Mouse (Mus musculus) lung, postnatal 36 days (tissue): Measurements from ENCODE around the gene Uso1.
A peak's percentile ranks its signal among the peaks of the same experiment; 100 is the strongest.

ENCODE experiments used
- DNase-seq: peaks from one replicate; pipeline ENCODE4 v3.0.0; 2022; ENCODE audit warnings: mixed read lengths

Uso1 gene

DNA sequence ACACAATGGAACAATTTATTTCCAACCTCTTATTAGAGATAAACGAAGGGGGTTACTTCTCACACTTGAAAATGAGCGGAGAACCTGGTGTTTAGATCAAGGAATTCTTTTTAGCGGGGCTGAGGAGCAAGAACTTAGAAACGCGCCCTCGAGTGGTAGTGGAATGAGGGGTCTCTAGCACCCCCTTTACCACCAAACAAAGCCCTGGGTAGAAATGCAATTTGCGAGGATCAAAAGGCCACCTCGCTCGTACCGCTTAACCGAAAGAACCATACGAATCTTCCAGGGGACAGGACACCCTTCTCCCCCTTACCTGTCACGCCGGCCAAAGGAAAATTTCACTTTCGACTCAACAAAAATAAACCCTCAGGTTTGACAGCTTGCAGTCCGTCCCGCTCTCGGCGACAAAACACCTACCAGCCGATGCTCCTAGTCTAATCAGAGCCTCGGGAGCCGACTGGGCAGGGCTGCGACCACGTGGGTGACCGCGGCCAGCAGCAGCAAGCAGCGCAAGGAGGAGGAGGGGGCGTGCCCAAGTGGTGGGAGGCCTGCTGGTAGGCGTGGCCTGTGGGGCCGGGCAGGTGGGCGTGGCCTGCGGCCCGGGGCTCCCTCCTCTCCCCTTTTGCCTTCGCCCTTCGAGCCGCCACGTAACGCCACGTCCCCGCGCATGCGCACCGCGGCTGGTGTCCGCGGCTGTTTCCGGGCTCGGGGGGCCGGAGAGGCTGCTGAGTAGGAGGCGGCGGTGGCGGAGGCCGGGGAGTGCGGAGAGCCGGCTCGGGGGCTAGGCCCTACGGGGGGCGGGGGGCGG is at the start of gene Uso1:
Gene Uso1, plus strand, starts transcription at position 700 of the 808 bp plus-strand sequence.
- peak; percentile 99 for DNase-seq

- DNase-seq, result peak; percentile 32
These were observed 44.3 kb upstream of the Uso1 start for GRCm38 (mm10) chr5:92093263-92094061.

GRCm38 (mm10) chr5:92094062-92094415 is 43.7 kb upstream of the Uso1 start:
- no peak for DNase-seq

- no peak for DNase-seq
These were observed 41.0 kb upstream of the Uso1 start for GRCm38 (mm10) chr5:92096786-92097185.

DNA sequence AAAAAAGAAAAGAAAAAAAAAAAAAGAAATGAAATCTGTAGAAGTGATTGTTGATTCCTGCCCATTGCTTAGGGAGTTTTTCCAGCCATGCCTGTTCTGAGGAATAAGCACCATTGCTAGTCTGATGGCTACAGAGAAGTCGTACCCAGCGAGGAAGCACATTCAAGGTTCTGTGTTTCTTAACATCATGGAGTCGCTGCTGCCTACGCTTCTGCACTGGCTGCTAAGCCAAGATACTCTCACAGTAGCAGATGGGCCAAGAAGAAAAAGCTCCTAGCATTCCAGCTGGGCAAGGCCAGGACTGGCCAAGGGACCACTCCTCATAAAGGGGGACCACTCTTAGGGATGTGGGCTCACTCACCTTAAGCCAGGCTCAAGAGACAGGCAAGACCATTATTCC is 40.0 kb upstream of the Uso1 start:
- no peak for DNase-seq

GRCm38 (mm10) chr5:92098351-92099109 is 39.2 kb upstream of the Uso1 start:
- no peak for DNase-seq

DNA sequence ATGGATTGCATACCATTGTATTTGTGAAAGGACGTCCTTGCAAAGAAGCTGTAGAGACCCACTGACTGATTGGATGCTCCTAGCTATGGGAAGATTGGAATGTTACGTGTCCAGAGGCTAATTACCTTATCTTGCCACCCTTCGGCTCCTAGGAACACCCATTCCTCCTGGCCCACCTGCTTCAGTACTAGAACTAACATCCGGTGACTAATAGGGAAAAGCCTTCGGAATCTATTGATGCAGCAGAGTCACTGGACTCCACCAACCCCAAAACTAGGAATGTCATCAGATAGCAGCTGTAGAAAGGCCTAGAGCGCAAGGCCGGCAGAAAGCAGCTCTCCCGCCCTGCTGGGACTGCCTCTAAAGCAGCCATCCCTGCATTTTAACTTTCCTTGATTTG is 36.1 kb upstream of the Uso1 start:
- DNase-seq, result no peak

DNA sequence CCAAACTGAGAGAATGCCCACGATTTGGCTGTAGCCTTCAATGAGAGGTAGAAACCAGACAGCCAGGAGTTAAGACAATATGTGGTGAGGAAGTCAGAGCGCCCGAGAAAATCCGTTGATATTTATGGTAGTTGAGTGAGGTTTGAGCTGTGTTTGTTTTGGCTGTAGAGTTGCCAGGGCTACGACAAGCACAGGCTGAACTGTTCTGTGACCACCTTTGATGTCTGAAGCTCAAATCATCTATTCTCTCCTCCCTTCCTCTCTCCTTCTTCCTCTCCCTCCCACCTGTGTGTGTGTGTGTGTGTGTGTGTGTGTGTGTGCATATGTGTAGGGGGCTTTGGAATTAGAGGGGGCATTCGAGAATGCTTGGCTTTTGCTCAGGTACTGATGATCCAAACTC is 34.7 kb upstream of the Uso1 start:
- peak; percentile 32 for DNase-seq

- no peak for DNase-seq
These were observed 33.8 kb upstream of the Uso1 start for GRCm38 (mm10) chr5:92103816-92104415.

DNA sequence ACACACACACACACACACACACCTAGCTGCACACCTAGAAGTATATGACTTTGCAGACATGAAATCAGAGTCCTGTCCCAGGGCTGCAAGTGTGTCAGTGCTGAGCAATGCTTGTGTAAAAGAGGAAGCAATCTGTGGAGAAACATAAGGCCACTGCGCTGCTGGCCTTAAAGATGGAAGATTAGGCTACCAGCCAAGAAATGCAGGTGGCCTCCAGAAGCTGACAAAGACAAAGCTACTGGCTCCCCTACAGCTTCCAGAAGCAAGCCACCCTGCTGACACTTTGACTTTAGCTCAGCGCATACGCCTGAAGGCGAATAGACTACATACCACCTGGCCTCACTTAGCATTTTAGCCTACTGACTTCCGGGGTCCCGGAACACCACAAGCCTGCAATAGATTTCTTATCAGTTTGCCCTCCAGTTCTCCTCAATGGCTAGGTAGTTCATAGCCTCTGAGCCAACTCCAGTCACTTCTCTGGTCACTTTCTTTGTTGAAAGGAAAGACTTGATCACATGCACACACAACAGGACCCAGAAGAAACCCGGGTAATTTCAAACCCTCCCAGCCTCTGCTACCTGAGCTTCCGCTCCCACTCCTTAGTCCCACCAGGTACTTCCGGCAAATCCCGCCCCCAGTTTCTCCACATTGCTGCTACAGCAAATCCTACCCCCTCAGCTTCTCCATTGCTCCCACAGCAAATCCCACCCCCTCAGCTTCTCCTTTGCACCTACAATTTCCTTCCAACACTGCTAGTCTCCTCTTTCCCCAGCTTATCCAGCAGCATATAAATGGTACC is 31.2 kb upstream of the Uso1 start:
- peak; percentile 26 for DNase-seq

GRCm38 (mm10) chr5:92107282-92107681 is 30.5 kb upstream of the Uso1 start:
- no peak for DNase-seq

GRCm38 (mm10) chr5:92110818-92111355 is 26.9 kb upstream of the Uso1 start:
- DNase-seq, result peak; percentile 27

DNA sequence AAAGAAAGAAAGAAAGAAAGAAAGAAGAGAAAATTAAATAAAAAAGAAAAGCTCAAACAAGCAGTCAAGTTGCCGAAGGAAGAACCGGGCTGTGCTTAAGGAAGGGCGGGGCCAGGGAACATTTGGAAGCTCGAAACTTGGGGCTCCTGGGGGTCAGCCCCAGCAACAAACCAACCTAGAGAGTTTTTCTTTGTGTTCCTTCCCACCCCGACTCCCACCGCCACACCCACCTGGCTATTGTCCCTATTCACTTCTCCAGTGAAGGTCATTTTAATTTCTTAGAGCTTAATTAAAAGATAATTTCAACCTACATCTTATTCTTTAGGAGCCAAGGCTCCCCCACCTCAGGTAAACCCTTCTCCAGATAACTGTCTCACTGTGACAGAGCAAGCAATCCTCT is 25.6 kb upstream of the Uso1 start:
- DNase-seq, result no peak

- no peak for DNase-seq
These were observed 25.2 kb upstream of the Uso1 start for GRCm38 (mm10) chr5:92112585-92112984.

DNA sequence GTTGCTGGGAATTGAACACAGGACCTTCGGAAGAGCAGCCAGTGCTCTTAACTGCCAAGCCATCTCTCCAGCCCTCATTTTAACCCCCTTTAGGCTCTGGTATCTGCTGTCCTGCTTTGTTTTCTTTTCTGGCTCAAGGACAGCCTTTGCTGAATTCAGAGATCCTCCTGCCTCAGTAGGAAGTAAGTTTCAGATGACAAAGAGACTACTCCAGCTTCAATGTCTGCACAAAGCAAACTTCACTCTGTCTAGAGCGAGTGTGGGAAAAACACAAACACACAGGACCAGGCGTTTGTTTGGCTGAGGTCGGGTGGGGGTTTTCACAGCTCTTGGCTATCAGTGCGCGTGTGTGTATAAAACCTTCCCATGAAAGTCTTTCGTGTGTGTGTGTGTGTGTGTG is 24.3 kb upstream of the Uso1 start:
- DNase-seq, result no peak

GRCm38 (mm10) chr5:92114223-92114622 is 23.5 kb upstream of the Uso1 start:
- no peak for DNase-seq

- no peak for DNase-seq
These were observed 22.8 kb upstream of the Uso1 start for GRCm38 (mm10) chr5:92114939-92115338.

- DNase-seq, result peak; percentile 77
These were observed 19.8 kb upstream of the Uso1 start for GRCm38 (mm10) chr5:92117823-92118403.

- no peak for DNase-seq
These were observed 16.1 kb upstream of the Uso1 start for GRCm38 (mm10) chr5:92121636-92122035.

GRCm38 (mm10) chr5:92125446-92125845 is 12.3 kb upstream of the Uso1 start:
- DNase-seq, result no peak

GRCm38 (mm10) chr5:92127141-92127625 is 10.6 kb upstream of the Uso1 start:
- no peak for DNase-seq
